Mouse (Mus musculus) left cerebral cortex, adult 2 months (tissue): ENCODE results near the gene Arhgap15. TPM values are rescaled to one million over a fixed set of nuclear protein-coding genes. Genes with fewer than 3 reads are reported as not detected.

Experiments used
- DNase-seq, 2 experiments: peaks; one replicate each; pipeline ENCODE4 v3.0.0; 2021 to 2022; ENCODE audit warnings: low spot score in 2 of 2, mixed read lengths in 1 of 2; ENCODE audit errors: extremely low spot score in 1 of 2
- H3K27ac ChIP-seq: fragments of 200-600 bp; 2 replicates; pipeline ENCODE4 v1.8.1; 2022
- H3K4me3 ChIP-seq: fragments of 200-600 bp; 2 replicates; pipeline ENCODE4 v1.8.1; 2022
- CTCF ChIP-seq: fragments of 200-600 bp; IDR thresholded peaks from 2 replicates; pipeline ENCODE4 v1.8.1; 2022; ENCODE audit warnings: antibody characterized with exemption, mild to moderate bottlenecking, moderate library complexity
- intact Hi-C: fragments of 180-260 bp; cut with DNase I; formaldehyde crosslinking; loops from one replicate; pipeline ENCODE4 v1.15.1; 2025
- total RNA-seq, 2 experiments: library from RNA; stranded (reverse); gene quantifications; 2 replicates each; pipeline ENCODE4 v1.2.3; 2021

The Arhgap15 gene
- total RNA-seq, 2 experiments from 2014 or later, result 9.7 to 12.8 TPM

DNA sequence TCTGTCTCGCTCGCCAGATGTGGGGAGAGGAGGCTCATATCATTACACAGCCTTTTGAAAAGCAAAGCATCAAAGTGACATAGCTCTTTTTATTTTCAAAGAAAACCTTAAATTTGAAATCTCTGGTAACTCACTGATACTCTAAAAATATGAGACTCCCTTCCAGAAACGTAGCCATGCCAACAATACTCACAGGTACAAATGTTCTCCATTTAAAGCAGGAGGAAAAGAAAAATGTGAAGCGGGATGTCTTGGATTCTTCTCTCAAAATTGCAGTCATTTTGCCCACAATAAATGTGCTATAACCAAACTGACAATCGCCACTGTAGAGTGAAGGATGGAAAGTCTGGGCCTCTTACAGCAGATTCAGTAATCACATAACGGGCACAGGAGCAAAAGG, 635.9 kb downstream of the Arhgap15 start:
- Histone ChIP-seq H3K27ac (peak overlapping the region; percentile 66), H3K4me3 (no peak overlapping the region)
- no peak for TF ChIP-seq CTCF
- DNase-seq, result no peak
- intact Hi-C loops, result no loop called here

DNA sequence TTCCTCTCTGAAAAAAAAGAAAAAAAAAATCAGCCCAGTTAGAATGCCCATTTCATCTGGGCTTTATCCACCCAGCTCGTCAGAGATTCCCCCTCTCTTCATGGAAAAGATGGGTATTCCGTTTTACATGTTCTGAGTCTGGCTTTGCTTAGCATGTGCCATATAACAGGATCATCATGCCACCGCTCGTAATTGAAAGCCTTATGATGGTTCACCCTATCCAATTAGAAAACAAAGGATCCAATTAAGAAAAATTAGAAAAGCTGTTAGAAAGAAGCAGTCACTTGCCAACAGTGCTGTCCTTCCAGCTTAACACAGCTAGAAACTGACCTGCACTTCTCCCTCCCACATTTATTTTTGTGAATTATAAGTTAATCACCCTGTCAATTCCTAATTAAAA, 640.9 kb downstream of the Arhgap15 start:
- Histone ChIP-seq H3K4me3 (no peak overlapping the region), H3K27ac (no peak overlapping the region)
- intact Hi-C loops, result no loop called here
- DNase-seq, result no peak
- TF ChIP-seq CTCF, result no peak

DNA sequence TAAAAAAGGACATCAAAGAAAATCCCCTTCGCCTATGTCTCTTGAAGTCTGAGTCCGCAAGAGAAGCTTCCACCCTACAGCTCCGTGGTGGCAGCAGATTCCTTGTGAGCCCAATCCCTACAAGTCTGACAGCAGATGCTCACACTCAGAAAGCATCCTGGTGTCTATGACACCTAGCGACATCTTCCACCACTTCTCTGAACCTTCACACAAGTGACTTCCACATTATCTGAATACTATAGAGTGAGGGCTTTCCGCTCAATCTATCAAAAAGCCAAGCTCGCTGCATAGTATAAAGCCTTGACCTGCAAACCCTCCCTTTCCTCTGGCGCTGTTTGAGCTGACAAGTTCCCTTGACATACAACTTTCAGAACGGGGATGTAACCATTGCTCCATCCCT, 645.2 kb downstream of the Arhgap15 start:
- intact Hi-C loops, result no loop called here
- H3K27ac ChIP-seq, result no peak overlapping the region

DNA sequence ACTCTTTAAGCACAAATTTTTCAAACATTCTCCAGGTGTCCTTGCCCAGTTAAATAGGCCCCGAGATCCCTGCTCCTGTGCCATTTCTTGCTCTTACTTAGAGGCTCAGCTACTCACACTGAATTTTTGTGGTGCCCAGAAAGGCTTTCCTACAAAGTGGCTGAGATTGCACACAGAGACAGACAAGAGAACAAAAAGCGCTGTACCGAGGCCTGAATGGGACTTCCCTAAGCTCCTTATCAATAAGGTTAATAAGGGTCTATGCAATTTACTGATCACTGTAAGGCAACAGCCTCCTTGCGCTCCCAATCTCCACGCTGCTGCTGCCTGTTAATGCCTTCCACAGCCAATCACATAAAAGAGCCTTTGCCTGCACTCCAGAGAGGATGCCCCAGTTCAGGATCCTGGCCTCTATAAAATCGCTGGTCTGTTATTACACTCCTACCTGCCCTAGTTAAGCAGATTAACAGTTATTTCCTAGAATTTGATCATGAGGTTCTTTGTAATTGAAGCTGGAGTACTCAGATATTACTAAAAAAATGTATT, 646.4 kb downstream of the Arhgap15 start:
- no peak for DNase-seq
- intact Hi-C loops, result no loop called here

More for the DNA sequence above, 645.2 kb downstream of the Arhgap15 start:
- no peak for TF ChIP-seq CTCF
- H3K4me3 ChIP-seq, result no peak overlapping the region
- no peak for DNase-seq

DNA sequence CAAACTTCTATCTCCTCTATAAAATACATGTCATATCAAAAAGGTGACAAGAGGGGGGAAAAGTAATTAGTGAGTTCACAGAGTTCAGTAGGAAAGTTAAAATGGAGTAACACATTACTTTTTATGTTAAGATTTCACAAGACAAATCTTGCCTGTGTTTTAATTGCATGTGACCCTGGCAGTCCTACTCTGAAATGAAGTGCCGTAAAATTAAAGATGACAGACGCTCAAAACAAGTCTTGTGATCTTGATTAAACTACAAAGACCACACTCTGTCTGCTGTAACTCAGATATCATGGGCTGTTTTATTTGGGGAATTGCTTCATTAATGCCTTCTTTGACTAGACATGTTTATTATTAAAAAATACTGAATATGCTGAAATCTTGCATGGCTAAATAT, 647.0 kb downstream of the Arhgap15 start:
- H3K27ac ChIP-seq, result no peak overlapping the region
- TF ChIP-seq CTCF, result no peak
- DNase-seq, result no peak
- intact Hi-C loops, result no loop called here
- H3K4me3 ChIP-seq, result no peak overlapping the region

More for the DNA sequence above, 646.4 kb downstream of the Arhgap15 start:
- no peak for TF ChIP-seq CTCF
- no peak overlapping the region for H3K4me3 ChIP-seq
- H3K27ac ChIP-seq, result no peak overlapping the region

DNA sequence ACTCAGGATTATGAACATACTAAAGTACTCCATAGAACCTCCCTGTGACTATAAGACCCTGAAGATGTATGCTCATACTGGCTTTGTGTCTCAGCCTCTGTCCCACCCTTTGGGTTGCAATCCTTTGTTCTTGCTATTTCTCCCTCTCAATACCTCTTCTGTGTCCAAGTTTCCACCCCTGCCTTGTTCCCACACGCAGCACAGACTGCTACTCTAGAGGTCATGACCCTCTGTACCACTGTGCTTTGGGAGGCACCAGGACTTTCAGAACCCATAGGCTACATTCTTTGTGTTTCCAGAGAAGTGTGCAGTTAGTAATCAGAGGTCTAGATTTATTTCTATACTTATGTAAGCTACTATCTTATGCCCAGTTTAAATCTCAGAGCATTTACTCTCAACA, 648.6 kb downstream of the Arhgap15 start:
- no peak for DNase-seq
- intact Hi-C loops, result no loop called here
- no peak for TF ChIP-seq CTCF
- Histone ChIP-seq H3K27ac (no peak overlapping the region), H3K4me3 (no peak overlapping the region)

DNA sequence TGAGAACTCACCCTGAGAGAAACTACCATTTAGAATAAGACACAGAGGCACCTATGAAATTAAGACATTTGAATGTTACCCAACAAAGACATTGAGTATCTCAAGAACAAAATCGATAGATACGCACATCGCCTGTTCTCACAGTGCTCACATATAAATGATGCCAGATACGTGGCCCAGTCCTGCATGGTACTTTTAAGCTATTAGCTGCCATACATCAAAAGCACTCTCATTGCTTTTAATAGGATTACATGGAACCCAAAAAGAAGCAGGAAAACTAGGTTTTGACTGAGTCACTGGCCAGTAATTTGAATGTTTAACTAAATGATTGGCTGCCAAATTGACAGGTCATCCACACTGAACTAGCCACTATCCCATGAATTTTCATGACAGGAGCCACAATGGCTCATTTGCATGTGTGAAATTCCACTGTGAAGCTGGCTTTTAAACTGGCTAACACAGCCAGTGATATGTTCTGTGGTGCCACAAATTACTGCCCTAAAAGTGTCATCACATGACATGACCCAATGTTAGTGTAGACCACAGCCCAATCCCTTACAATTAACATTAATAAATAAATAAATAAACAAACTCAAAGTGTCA, 649.2 kb downstream of the Arhgap15 start:
- intact Hi-C loops, result no loop called here

DNA sequence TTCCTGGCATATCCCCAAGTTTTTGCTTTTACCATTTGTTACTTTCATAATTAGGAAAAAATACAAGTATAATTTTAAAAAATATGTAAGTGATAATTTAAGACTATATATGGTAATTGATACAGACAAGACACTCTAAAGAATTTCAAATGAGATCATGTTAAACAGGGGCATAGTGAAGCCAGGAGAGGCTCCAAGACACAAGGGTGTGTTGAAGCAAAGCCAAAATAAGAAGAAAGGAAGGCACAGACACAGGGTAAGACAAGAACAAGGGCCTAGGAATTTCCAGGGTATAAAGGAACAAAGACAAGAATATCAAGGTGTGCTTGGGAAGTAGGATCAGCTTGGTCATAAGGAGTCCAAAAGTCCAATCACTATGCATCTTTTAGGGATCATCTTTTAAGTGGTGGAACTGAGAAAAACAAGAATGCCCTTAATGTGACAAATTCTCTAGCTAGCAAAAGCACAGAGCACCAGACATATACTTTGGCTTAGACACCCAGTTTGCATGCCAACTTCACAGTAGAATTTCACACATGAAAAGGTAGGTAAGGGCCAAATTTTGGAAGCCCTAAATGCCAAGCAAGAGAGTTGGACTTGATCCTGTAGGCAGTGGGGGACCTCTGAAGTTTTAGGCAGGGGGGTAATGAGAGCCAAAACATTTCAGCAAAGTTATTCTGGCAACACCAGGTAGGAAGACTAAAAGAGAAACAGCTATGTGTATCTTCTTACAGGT, 650.7 kb downstream of the Arhgap15 start:
- intact Hi-C loops, result no loop called here
- Histone ChIP-seq H3K4me3 (no peak overlapping the region), H3K27ac (no peak overlapping the region)
- DNase-seq, result no peak
- no peak for TF ChIP-seq CTCF

More for the DNA sequence above, 649.2 kb downstream of the Arhgap15 start:
- Histone ChIP-seq H3K27ac (no peak overlapping the region), H3K4me3 (no peak overlapping the region)
- DNase-seq, result no peak
- no peak for TF ChIP-seq CTCF

DNA sequence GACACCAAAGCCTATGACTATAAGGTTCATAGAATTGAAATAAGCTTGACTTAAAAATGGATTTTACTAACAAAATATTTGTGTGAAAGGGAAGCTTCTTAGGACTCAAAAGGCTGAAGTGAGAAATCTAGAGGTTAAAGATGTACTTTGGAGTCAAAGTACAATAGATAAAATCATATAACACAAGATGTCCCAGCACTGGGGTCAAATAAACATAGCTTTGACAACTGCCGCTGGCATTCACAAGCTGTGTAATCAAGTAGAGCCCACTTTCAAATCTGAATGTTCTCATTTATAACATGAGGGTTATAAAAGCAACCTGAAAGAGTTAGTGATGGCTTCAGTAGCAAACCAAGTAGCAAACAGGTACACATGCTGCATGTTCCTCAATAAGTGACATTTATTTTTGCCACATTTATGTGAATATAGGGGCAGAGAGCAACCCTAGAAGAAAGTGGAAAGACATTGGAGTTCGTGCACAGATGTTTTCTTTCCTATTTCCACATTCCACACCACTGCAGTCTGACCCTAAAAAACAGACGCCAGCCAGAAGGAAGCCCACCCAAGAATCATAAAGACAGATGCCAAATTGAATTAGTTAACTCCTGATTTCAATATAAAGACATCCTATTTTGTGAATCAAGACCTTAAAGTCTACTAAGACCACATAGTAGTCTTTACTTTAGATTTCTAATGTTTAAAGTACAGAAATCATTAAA, 653.2 kb downstream of the Arhgap15 start:
- H3K27ac ChIP-seq, result no peak overlapping the region
- intact Hi-C loops, result no loop called here
- no peak for TF ChIP-seq CTCF

DNA sequence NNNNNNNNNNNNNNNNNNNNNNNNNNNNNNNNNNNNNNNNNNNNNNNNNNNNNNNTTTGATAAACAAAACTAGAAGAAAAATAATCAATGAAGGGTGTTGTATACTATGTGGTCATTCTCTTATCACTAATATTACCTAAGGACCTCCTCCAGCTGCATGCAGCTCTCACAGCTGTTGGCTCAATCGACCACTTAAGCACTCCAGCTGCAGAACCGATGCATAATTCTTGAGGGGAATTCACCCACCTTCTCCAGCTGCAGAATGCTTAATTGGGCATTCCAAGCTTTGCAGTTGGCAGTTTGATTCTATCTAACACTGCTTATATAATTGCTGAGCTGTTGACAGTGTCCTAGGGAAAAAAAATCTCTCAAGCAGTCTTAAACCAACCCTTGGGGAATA, 663.0 kb downstream of the Arhgap15 start:
- TF ChIP-seq CTCF, result no peak
- intact Hi-C loops, result no loop called here
- 0 out of 2 replicates have a peak overlapping the region, but pooled peaks have one; percentile 2 for H3K27ac ChIP-seq
- no peak for DNase-seq
- H3K4me3 ChIP-seq, result no peak overlapping the region

More for the DNA sequence above, 653.2 kb downstream of the Arhgap15 start:
- no peak overlapping the region for H3K4me3 ChIP-seq
- no peak for DNase-seq

DNA sequence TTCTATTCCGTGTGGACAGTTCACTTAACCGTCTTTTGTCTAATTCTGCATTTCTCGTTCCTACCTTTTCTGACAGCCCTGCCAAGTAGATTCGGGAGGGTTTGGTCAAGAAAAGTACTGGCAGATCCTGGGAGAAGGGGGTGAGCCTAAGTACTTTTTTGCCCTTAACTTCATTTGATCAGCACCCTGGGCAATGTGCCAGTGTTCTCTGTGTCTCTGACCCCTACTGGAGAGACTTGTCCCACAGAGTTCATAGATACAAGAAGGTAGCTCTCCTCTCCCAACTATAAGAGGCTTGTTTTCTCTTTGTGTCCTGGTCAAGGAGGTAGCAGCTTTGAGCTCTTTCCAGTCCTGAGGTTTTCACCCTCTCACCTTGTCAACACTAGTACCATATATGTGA, 667.7 kb downstream of the Arhgap15 start:
- no peak for DNase-seq
- Histone ChIP-seq H3K4me3 (no peak overlapping the region), H3K27ac (no peak overlapping the region)
- intact Hi-C loops, result no loop called here
- no peak for TF ChIP-seq CTCF
